Mouse (Mus musculus): ENCODE results near the gene Yy1.

The Yy1 gene

GRCm38 (mm10) chr12:108792546-108793452, at the start of gene Yy1:
Gene Yy1, plus strand, starts transcription at chr12:108792973.
- peak; percentile 98 for DNase-seq (ENCODE audit: low read depth, low spot score)

- no peak for DNase-seq (ENCODE audit: low read depth, low spot score)
Measured at GRCm38 (mm10) chr12:108745990-108746389, 46.8 kb upstream of the Yy1 start.

GRCm38 (mm10) chr12:108749019-108749418, 43.8 kb upstream of the Yy1 start:
- no peak for DNase-seq (ENCODE audit: low read depth, low spot score)

- no peak for DNase-seq (ENCODE audit: low read depth, low spot score)
Measured at GRCm38 (mm10) chr12:108749454-108749853, 43.3 kb upstream of the Yy1 start.

- no peak for DNase-seq (ENCODE audit: low read depth, low spot score)
Measured at GRCm38 (mm10) chr12:108750226-108750625, 42.5 kb upstream of the Yy1 start.

- DNase-seq (ENCODE audit: low read depth, low spot score): no peak
Measured at GRCm38 (mm10) chr12:108751790-108752189, 41.0 kb upstream of the Yy1 start.

- DNase-seq (ENCODE audit: low read depth, low spot score): no peak
Measured at GRCm38 (mm10) chr12:108755141-108755540, 37.6 kb upstream of the Yy1 start.

- DNase-seq (ENCODE audit: low read depth, low spot score): no peak
Measured at GRCm38 (mm10) chr12:108756611-108757010, 36.2 kb upstream of the Yy1 start.

- DNase-seq (ENCODE audit: low read depth, low spot score): peak; percentile 95
Measured at GRCm38 (mm10) chr12:108757717-108758257, 35.0 kb upstream of the Yy1 start.

- DNase-seq (ENCODE audit: low read depth, low spot score): no peak
Measured at GRCm38 (mm10) chr12:108758273-108758672, 34.5 kb upstream of the Yy1 start.

GRCm38 (mm10) chr12:108758682-108759081, 34.1 kb upstream of the Yy1 start:
- no peak for DNase-seq (ENCODE audit: low read depth, low spot score)

GRCm38 (mm10) chr12:108759266-108759665, 33.5 kb upstream of the Yy1 start:
- no peak for DNase-seq (ENCODE audit: low read depth, low spot score)

- DNase-seq (ENCODE audit: low read depth, low spot score): no peak
Measured at GRCm38 (mm10) chr12:108760016-108760415, 32.8 kb upstream of the Yy1 start.

GRCm38 (mm10) chr12:108760500-108761020, 32.2 kb upstream of the Yy1 start:
- DNase-seq (ENCODE audit: low read depth, low spot score): no peak

- no peak for DNase-seq (ENCODE audit: low read depth, low spot score)
Measured at GRCm38 (mm10) chr12:108761209-108761608, 31.6 kb upstream of the Yy1 start.

GRCm38 (mm10) chr12:108761665-108762064, 31.1 kb upstream of the Yy1 start:
- no peak for DNase-seq (ENCODE audit: low read depth, low spot score)

- no peak for DNase-seq (ENCODE audit: low read depth, low spot score)
Measured at GRCm38 (mm10) chr12:108763057-108763796, 29.5 kb upstream of the Yy1 start.

GRCm38 (mm10) chr12:108764917-108765678, 27.7 kb upstream of the Yy1 start:
- DNase-seq (ENCODE audit: low read depth, low spot score): no peak

GRCm38 (mm10) chr12:108765751-108766221, 27.0 kb upstream of the Yy1 start:
- DNase-seq (ENCODE audit: low read depth, low spot score): no peak

GRCm38 (mm10) chr12:108766316-108766715, 26.5 kb upstream of the Yy1 start:
- no peak for DNase-seq (ENCODE audit: low read depth, low spot score)

GRCm38 (mm10) chr12:108766866-108767265, 25.9 kb upstream of the Yy1 start:
- DNase-seq (ENCODE audit: low read depth, low spot score): no peak
